Mouse (Mus musculus) intestine, postnatal 0 days (tissue): ENCODE results near the gene Ncbp1. TPM values are rescaled to one million over a fixed set of nuclear protein-coding genes. Genes with fewer than 3 reads are reported as not detected.

Experiments
- ATAC-seq: fragments of 200-750 bp; cut with Nextera tagmentation; 2 replicates; pipeline ENCODE4 v1.8.0; 2017; ENCODE audit warnings: mild to moderate bottlenecking, moderate TSS enrichment, moderate library complexity
- H3K27ac ChIP-seq: fragments of 300-500 bp; sonication (generic); 2 replicates; pipeline ENCODE4 v1.5.1; 2014; ENCODE audit warnings: mild to moderate bottlenecking, low read depth, low read length, moderate library complexity
- H3K27me3 ChIP-seq: fragments of 300-500 bp; sonication (generic); replicated peaks from 2 replicates; pipeline ENCODE4 v1.6.1; 2014; ENCODE audit warnings: low read length, mixed read lengths; ENCODE audit not compliant: control insufficient read depth, insufficient read depth
- H3K36me3 ChIP-seq: fragments of 300-500 bp; sonication (generic); 2 replicates; pipeline ENCODE4 v1.6.1; 2014; ENCODE audit warnings: mild to moderate bottlenecking, moderate library complexity; ENCODE audit not compliant: control insufficient read depth, insufficient read depth
- H3K4me1 ChIP-seq: fragments of 300-500 bp; sonication (generic); replicated peaks from 2 replicates; pipeline ENCODE4 v1.6.1; 2014; ENCODE audit warnings: antibody characterized with exemption, low read length, mixed read lengths; ENCODE audit not compliant: control insufficient read depth, insufficient read depth
- H3K4me2 ChIP-seq: fragments of 300-500 bp; sonication (generic); replicated peaks from 2 replicates; pipeline ENCODE4 v1.6.1; 2014; ENCODE audit warnings: low read depth, mild to moderate bottlenecking, moderate library complexity
- H3K4me3 ChIP-seq: fragments of 300-500 bp; sonication (generic); 2 replicates; pipeline ENCODE4 v1.5.1; 2014; ENCODE audit warnings: low read depth, low read length
- H3K9ac ChIP-seq: fragments of 300-500 bp; sonication (generic); 2 replicates; pipeline ENCODE4 v1.6.1; 2014; ENCODE audit warnings: mild to moderate bottlenecking, low read depth, low read length
- H3K9me3 ChIP-seq: fragments of 300-500 bp; sonication (generic); 2 replicates; pipeline ENCODE4 v1.6.1; 2016; ENCODE audit warnings: mixed run types; ENCODE audit not compliant: control insufficient read depth
- CTCF ChIP-seq: sonication (generic); IDR thresholded peaks from 2 replicates; pipeline ENCODE4 v1.5.1; 2016; ENCODE audit warnings: low read depth, mild to moderate bottlenecking, control low read depth, antibody characterized with exemption, moderate library complexity
- WGBS: fragments of 180-500 bp; shearing (Covaris S2); extraction: QIAGEN DNeasy Blood & Tissue Kit; methylation state at CpG from one replicate; pipeline ENCODE4 v1.1.7; 2014; 5-methylcytosine and 5-hydroxymethylcytosine counted together
- polyA plus RNA-seq: library from polyadenylated mRNA; unstranded; fragments of >200 nt; fragmentation: Nextera tagmentation; extraction: Ambion mirVana; gene quantifications from 2 replicates; pipeline ENCODE4 v1.2.1, GENCODE M21; 2015

Ncbp1 gene
- 21.1 and 21.7 TPM in 2 replicates for polyA plus RNA-seq

- no peaks in the 10 kb centered on the region for H3K27me3 ChIP-seq
- 0 out of 2 replicates have a peak, but pooled peaks have one; percentile 2 for TF ChIP-seq CTCF
- no peaks in the 10 kb centered on the region; the same call in 1 of the 2 replicates for H3K4me1 ChIP-seq
- peak within 1 kb of the TSS; percentile 99 for H3K27ac ChIP-seq
- no peaks in the 10 kb centered on the region for H3K9me3 ChIP-seq
- peak within 1 kb of the TSS; percentile 74 for H3K4me2 ChIP-seq
- peak within 1 kb of the TSS; percentile 92 for H3K4me3 ChIP-seq
- H3K36me3 ChIP-seq = peaks cover 17% of the 10 kb centered on the region
- under 1% methylated on average over 88 of the region's 90 CpGs for WGBS
- H3K9ac ChIP-seq = peak within 1 kb of the TSS; percentile 88
- peak; percentile 89 for ATAC-seq
Measured at GRCm38 (mm10) chr4:46138287-46139222, at the start of gene Ncbp1, which contains the start of gene Tstd2. Gene Ncbp1, plus strand, starts transcription at chr4:46138613. Gene Tstd2, minus strand, starts transcription at chr4:46138694.

- no peak for TF ChIP-seq CTCF
- Histone ChIP-seq H3K4me3 (no peak overlapping the region), H3K4me2 (no peak overlapping the region), H3K27ac (no peak overlapping the region), H3K36me3 (no peaks in the 10 kb centered on the region), H3K4me1 (no peaks in the 10 kb centered on the region), H3K27me3 (no peaks in the 10 kb centered on the region), H3K9ac (no peak overlapping the region), H3K9me3 (no peaks in the 10 kb centered on the region)
- 89% methylated on average over 14 of the region's 14 CpGs for WGBS
- ATAC-seq = no peak
Measured at GRCm38 (mm10) chr4:46089524-46090125, 48.8 kb upstream of the Ncbp1 start.

DNA sequence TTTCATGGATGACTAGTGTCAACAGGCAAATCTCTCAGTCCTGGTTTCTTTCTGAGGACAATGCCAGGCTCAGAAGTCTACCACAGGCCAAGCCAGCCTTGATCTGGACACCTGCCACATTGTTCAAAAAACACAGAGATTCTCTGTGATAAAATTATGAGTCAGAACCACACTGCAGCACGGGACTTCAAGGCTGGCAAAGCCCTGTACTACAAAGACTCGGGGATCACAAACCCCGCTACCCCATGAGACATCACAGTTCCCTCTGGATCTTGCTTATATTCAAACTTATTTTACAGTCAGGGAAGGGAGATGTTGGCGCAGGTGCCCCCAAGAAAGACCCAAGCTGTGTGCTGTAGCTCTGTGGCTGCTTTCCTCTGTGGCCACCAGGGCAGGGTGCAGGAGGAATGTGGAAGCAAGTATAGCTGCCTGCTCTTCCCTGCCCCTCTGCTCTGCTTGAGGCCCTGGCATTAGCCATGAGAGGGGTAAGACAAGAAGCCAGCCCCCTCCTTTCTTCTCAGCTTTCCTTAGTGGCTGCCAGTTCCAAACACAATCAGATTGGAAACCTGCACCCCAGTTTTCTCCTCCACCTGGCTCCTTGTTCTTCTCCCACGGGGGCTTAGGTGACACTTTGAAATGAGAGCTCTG is 45.9 kb upstream of the Ncbp1 start:
- H3K4me3 ChIP-seq = no peak overlapping the region
- H3K9me3 ChIP-seq = no peaks in the 10 kb centered on the region
- TF ChIP-seq CTCF = no peak
- H3K4me1 ChIP-seq = no peaks in the 10 kb centered on the region
- 76% methylated on average over 5 of the region's 5 CpGs for WGBS
- H3K9ac ChIP-seq = no peak overlapping the region
- H3K4me2 ChIP-seq = no peak overlapping the region
- H3K27me3 ChIP-seq = no peaks in the 10 kb centered on the region
- no peak for ATAC-seq
- H3K36me3 ChIP-seq = no peaks in the 10 kb centered on the region
- no peak overlapping the region for H3K27ac ChIP-seq

DNA sequence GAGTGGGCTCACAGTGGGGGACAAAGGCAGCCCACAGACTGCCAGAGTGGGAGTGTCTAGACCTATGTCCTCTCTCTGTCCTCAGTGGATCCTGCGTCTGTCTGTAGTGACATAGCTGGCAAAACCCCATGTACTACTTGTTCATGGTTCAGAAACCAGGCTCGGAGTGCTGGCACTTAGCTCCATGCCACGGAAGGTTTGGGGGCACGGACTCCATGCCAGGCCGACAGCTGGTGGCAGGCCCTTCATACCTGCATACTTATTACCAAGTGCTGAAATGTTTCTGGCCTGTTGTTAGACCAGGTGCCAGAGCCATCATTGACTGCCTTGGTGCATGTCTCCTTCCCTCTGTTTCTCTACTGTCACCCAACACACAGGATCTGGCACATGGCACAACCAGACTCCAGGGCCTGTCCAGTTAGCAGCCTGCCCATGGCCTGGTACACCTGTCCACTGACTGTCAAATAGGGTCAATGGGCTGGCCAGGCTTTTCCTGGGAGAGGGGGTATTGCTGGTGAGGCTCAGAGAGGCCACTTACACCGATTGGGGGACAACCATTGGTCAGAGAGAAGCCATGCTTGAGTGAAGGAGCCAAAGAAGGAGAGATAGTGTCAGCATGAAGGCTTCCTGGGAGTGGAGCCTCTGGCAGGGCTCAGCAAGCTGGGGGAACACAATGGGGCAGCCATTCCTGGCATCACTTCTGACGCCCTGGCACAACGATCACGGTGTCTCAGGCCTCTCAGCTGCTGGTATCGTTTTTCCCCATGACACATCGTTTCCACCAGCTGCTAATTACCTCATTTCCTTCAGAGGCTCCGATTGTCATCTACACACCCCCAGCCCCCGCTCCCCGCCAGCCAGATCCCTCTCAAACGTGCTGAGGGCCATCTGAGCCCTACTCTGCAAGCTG is 43.2 kb upstream of the Ncbp1 start:
- H3K27ac ChIP-seq = no peak overlapping the region
- H3K27me3 ChIP-seq = no peaks in the 10 kb centered on the region
- no peak for TF ChIP-seq CTCF
- WGBS = 75% methylated on average over 15 of the region's 15 CpGs
- no peak for ATAC-seq
- H3K9me3 ChIP-seq = no peaks in the 10 kb centered on the region
- no peak overlapping the region for H3K4me2 ChIP-seq
- no peaks in the 10 kb centered on the region for H3K36me3 ChIP-seq
- H3K4me1 ChIP-seq = no peaks in the 10 kb centered on the region
- no peak overlapping the region for H3K4me3 ChIP-seq
- no peak overlapping the region for H3K9ac ChIP-seq

DNA sequence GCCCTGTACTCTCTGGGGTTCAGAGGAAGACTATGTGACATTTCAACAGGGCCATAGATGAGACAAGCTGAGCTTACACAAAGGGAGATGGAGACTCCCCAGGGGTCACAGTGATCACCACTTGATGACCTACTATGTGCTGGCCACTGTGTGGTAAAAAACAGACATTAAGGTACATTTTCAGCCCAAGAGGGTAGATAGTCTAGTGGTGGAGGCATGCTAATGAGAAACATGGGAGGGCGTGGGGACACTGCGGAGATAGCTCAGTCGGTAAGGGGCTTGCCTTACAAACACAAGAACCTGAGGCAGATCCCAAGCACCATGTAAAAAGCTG is 42.6 kb upstream of the Ncbp1 start:
- Histone ChIP-seq H3K4me2 (no peak overlapping the region), H3K9ac (no peak overlapping the region), H3K4me3 (no peak overlapping the region), H3K36me3 (no peaks in the 10 kb centered on the region), H3K4me1 (no peaks in the 10 kb centered on the region), H3K9me3 (no peaks in the 10 kb centered on the region), H3K27me3 (no peaks in the 10 kb centered on the region), H3K27ac (no peak overlapping the region)
- ATAC-seq = no peak
- 92% methylated on average over 3 of the region's 3 CpGs for WGBS
- TF ChIP-seq CTCF = no peak
